Mouse (Mus musculus): Measurements from ENCODE around the gene Bcas1.
"Not testable (repeated sequence)": the region's sequence is repeated elsewhere in the genome, so short reads cannot be mapped to it uniquely, and the experiment has no call there.

Gene Bcas1

GRCm38 (mm10) chr2:170427704-170428103 is at the start of gene Bcas1:
TSS of gene Bcas1 (minus strand) at chr2:170427845.
- DNase-seq (ENCODE audit: low read depth) = no peak

- no peak for DNase-seq (ENCODE audit: low read depth)
Observed at GRCm38 (mm10) chr2:170476643-170477042, 49.0 kb upstream of the Bcas1 start.

GRCm38 (mm10) chr2:170476215-170476614 is 48.6 kb upstream of the Bcas1 start:
- no peak for DNase-seq (ENCODE audit: low read depth)

GRCm38 (mm10) chr2:170475164-170475563 is 47.5 kb upstream of the Bcas1 start:
- DNase-seq (ENCODE audit: low read depth) = no peak

GRCm38 (mm10) chr2:170474125-170474524 is 46.5 kb upstream of the Bcas1 start:
- no peak for DNase-seq (ENCODE audit: low read depth)

GRCm38 (mm10) chr2:170470591-170470990 is 42.9 kb upstream of the Bcas1 start:
- DNase-seq (ENCODE audit: low read depth) = no peak

- DNase-seq (ENCODE audit: low read depth) = peak; percentile 84
Observed at GRCm38 (mm10) chr2:170469616-170470308, 42.1 kb upstream of the Bcas1 start.

- DNase-seq (ENCODE audit: low read depth) = peak; percentile 47
Observed at GRCm38 (mm10) chr2:170468009-170468408, 40.4 kb upstream of the Bcas1 start.

- DNase-seq (ENCODE audit: low read depth) = no peak
Observed at GRCm38 (mm10) chr2:170464817-170465216, 37.2 kb upstream of the Bcas1 start.

GRCm38 (mm10) chr2:170461652-170462051 is 34.0 kb upstream of the Bcas1 start:
- no peak for DNase-seq (ENCODE audit: low read depth)

GRCm38 (mm10) chr2:170459805-170460204 is 32.2 kb upstream of the Bcas1 start:
- no peak for DNase-seq (ENCODE audit: low read depth)

- DNase-seq (ENCODE audit: low read depth) = no peak
Observed at GRCm38 (mm10) chr2:170459183-170459582, 31.5 kb upstream of the Bcas1 start.

GRCm38 (mm10) chr2:170453809-170454208 is 26.2 kb upstream of the Bcas1 start:
- DNase-seq (ENCODE audit: low read depth) = not testable (repeated sequence)

- DNase-seq (ENCODE audit: low read depth) = peak; percentile 89
Observed at GRCm38 (mm10) chr2:170450933-170451332, 23.3 kb upstream of the Bcas1 start.

- no peak for DNase-seq (ENCODE audit: low read depth)
Observed at GRCm38 (mm10) chr2:170447651-170448050, 20.0 kb upstream of the Bcas1 start.

GRCm38 (mm10) chr2:170446843-170447383 is 19.3 kb upstream of the Bcas1 start:
- no peak for DNase-seq (ENCODE audit: low read depth)

- no peak for DNase-seq (ENCODE audit: low read depth)
Observed at GRCm38 (mm10) chr2:170445861-170446260, 18.2 kb upstream of the Bcas1 start.

- DNase-seq (ENCODE audit: low read depth) = peak; percentile 62
Observed at GRCm38 (mm10) chr2:170442535-170442934, 14.9 kb upstream of the Bcas1 start.

- no peak for DNase-seq (ENCODE audit: low read depth)
Observed at GRCm38 (mm10) chr2:170438782-170439181, 11.1 kb upstream of the Bcas1 start.

GRCm38 (mm10) chr2:170436204-170436603 is 8.6 kb upstream of the Bcas1 start:
- no peak for DNase-seq (ENCODE audit: low read depth)

GRCm38 (mm10) chr2:170432152-170432551 is 4.5 kb upstream of the Bcas1 start:
- DNase-seq (ENCODE audit: low read depth) = no peak

GRCm38 (mm10) chr2:170428966-170429365 is 1.3 kb upstream of the Bcas1 start:
- no peak for DNase-seq (ENCODE audit: low read depth)

- DNase-seq (ENCODE audit: low read depth) = no peak
Observed at GRCm38 (mm10) chr2:170424131-170424530, 3.5 kb downstream of the Bcas1 start.

- DNase-seq (ENCODE audit: low read depth) = no peak
Observed at GRCm38 (mm10) chr2:170421924-170422323, 5.7 kb downstream of the Bcas1 start.
